ENCODE assay signal across 25 mouse cellular contexts in genomic region chr19:12786803-12787395, GRCm38 (mm10). TPM values are rescaled to one million over a fixed set of nuclear protein-coding genes. Genes with fewer than 3 reads are reported as not detected.
"Had no signal": no experiment of that assay in that cellular context is flagged by ENCODE, and none has a peak within 500 bp of the region (broad histone marks: within the 10 kb centered on the region; RNA-seq: fewer than 3 reads in every experiment).

No protein-coding gene starts in this region.

- ATAC-seq: intestine, embryonic 16.5 days; liver, embryonic 12.5 days had no signal

- DNase-seq: kidney, adult 8-10 months; kidney, postnatal 25 days; lung, embryonic 14.5 days; lung, postnatal 14 days; retina, postnatal 1 day; right cerebral cortex, postnatal 4 days; spleen, adult 18-20 months; thymus, adult 2 months; thymus, postnatal 25 days had no signal

- H3K4me1 ChIP-seq: limb, embryonic 15.5 days had no signal

- H3K27ac ChIP-seq: limb, embryonic 15.5 days; liver, embryonic 12.5 days; macrophage; midbrain, embryonic 12.5 days; neural tube, embryonic 12.5 days had no signal

- H3K36me3 ChIP-seq: limb, embryonic 15.5 days; midbrain, embryonic 12.5 days; neural tube, embryonic 12.5 days had no signal

- H3K4me3 ChIP-seq: limb, embryonic 15.5 days; liver, embryonic 12.5 days; megakaryocyte, embryonic 14.5 days; midbrain, embryonic 12.5 days; neural tube, embryonic 12.5 days had no signal

- H3K9me3 ChIP-seq: limb, embryonic 15.5 days; liver, embryonic 12.5 days; megakaryocyte, embryonic 14.5 days; midbrain, embryonic 12.5 days; neural tube, embryonic 12.5 days had no signal

- H3K27me3 ChIP-seq: limb, embryonic 15.5 days; liver, embryonic 12.5 days; megakaryocyte, embryonic 14.5 days; midbrain, embryonic 12.5 days; neural tube, embryonic 12.5 days had no signal

- H3K9ac ChIP-seq: limb, embryonic 15.5 days; liver, embryonic 12.5 days; lung, embryonic 14.5 days; midbrain, embryonic 12.5 days; neural tube, embryonic 12.5 days had no signal

- H3K4me2 ChIP-seq: limb, embryonic 15.5 days; liver, embryonic 12.5 days; lung, embryonic 14.5 days; midbrain, embryonic 12.5 days; neural tube, embryonic 12.5 days had no signal

RNA-seq across cellular contexts. Expression of gene Gm5244, which starts 59.6 kb away (rescaled TPM):
- total RNA-seq: layer of hippocampus, adult 18-20 months; left cerebral cortex, adult 18-20 months; left cerebral cortex, postnatal 14 days; midbrain, postnatal 0 days had no signal
- polyA plus RNA-seq: intestine, embryonic 16.5 days; kidney, embryonic 16.5 days; limb, embryonic 11.5 days; limb, embryonic 15.5 days; liver, embryonic 12.5 days; liver, embryonic 16.5 days; lung, embryonic 14.5 days; macrophage; midbrain, embryonic 12.5 days; midbrain, postnatal 0 days; neural tube, embryonic 12.5 days; stomach, embryonic 14.5 days; urinary bladder, adult 2 months had no signal
